Mouse (Mus musculus) bone marrow, adult 2 months (tissue): ENCODE data around the gene 4930578G10Rik. TPM values are rescaled to one million over a fixed set of nuclear protein-coding genes. Genes with fewer than 3 reads are reported as not detected.
A peak's percentile ranks its signal among the peaks of the same experiment; 100 is the strongest.
"Not testable (repeated sequence)": the region's sequence is repeated elsewhere in the genome, so short reads cannot be mapped to it uniquely, and the experiment has no call there.

Source experiments
- H3K27ac ChIP-seq: fragments of 200-500 bp; 2 replicates; pipeline ENCODE4 v1.5.1; 2012; ENCODE audit warnings: low read depth, mild to moderate bottlenecking, control low read depth, inconsistent platforms, low read length; ENCODE audit not compliant: control insufficient read depth, poor library complexity, insufficient read depth
- H3K4me1 ChIP-seq: fragments of 200-500 bp; 2 replicates; pipeline ENCODE4 v1.6.1; 2011; ENCODE audit warnings: low read length; ENCODE audit not compliant: control insufficient read depth, insufficient read depth
- H3K4me3 ChIP-seq: fragments of 200-500 bp; replicated peaks from 2 replicates; pipeline ENCODE3; 2011; ENCODE audit warnings: mild to moderate bottlenecking, low read depth, low read length, control low read depth; ENCODE audit not compliant: control insufficient read depth
- CTCF ChIP-seq: fragments of 200-500 bp; IDR thresholded peaks from 2 replicates; pipeline ENCODE4 v1.5.1; 2011; ENCODE audit warnings: low read length, control low read depth; ENCODE audit not compliant: control insufficient read depth, insufficient read depth
- POLR2A ChIP-seq: fragments of 200-500 bp; IDR thresholded peaks from 2 replicates; pipeline ENCODE4 v1.6.1; 2011; ENCODE audit warnings: low read depth, mild to moderate bottlenecking, control low read depth, low read length, borderline replicate concordance; ENCODE audit not compliant: control insufficient read depth
- WGBS: fragments of 180-500 bp; shearing (Covaris S2); methylation state at CpG from one replicate; pipeline ENCODE4 v1.1.7; 2018; 5-methylcytosine and 5-hydroxymethylcytosine counted together
- polyA plus RNA-seq: library from polyadenylated mRNA; stranded (reverse); fragments of >200 nt; gene quantifications from 2 replicates; pipeline ENCODE4 v1.2.4, GENCODE M21; 2011; ENCODE audit warnings: low replicate concordance; ENCODE audit not compliant: missing spikeins, insufficient read depth, insufficient read length

The 4930578G10Rik gene
- polyA plus RNA-seq, result not detected in 2 replicates

DNA sequence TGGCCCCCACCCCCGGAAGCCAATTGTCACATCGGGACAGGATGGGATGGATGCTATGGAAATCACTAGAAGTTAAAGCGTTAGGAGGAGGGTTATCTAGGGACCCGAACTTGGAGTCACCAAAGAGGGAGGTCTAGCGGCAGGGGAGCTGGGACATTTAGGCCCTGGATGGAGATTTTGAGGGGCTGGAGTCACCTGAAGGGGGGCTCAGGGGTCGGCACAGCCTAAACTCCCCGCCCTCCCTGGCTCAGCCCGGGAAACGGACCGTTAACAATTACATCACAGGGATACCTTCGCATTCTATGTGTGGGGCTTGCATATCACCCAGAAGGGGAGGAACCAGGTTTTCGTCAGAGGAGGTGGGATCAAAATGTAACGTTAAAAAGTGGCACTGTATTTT lies at the start of gene 4930578G10Rik:
Gene 4930578G10Rik, plus strand, starts transcription at position 301 of the 400 bp plus-strand sequence.
- not testable (repeated sequence) for H3K27ac ChIP-seq, H3K4me1 ChIP-seq, H3K4me3 ChIP-seq
- WGBS, result no CpG with 5 or more reads among the region's 13 CpGs

DNA sequence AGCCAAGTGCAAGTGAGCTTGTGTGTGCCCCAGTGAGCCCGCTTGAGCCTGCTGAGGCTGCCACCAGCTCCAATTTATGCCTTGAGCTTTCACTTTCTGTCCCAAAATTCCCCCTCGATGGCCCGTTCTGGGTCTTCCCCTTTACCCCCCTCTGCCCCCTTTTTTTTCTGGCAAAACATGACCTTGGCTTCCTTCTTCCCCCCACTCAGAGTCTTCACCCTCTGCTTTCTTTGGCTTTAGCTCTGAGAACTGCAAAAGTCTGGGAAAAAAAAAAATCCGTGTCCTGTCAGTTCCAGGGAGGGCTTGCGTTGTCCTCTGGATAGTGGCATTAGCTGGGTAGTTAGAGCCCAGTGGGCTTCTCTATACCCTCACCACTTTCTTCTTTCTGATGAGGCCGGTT lies 21.1 kb downstream of the 4930578G10Rik start, which contains the start of gene Ccl19:
Gene Ccl19, minus strand, starts transcription at position 101 of the 400 bp plus-strand sequence.
- H3K27ac ChIP-seq, H3K4me1 ChIP-seq, H3K4me3 ChIP-seq: not testable (repeated sequence)
- WGBS, result no CpG with 5 or more reads among the region's 6 CpGs

DNA sequence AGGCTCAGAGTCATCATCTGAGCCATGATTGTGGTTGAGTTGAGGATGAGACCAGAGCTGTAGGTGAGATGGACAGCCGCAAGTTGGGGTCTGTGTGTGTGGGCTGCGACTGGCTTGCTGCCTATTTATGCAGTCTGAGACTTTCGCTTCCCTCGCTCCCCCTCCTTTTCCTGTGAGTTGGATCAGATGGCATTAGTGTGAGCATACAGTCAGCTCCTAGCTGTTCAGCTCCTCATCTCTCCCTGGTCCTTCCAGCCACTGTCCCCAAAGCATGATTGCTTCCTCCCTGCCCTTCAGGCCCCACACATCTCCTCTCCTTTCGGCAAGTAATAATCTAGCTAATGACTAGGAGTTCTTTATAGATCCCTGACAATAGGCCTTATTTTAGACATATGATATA lies 38.5 kb downstream of the 4930578G10Rik start, which contains the start of gene Ccl21a:
Gene Ccl21a, minus strand, starts transcription at position 101 of the 400 bp plus-strand sequence.
- not testable (repeated sequence) for H3K4me1 ChIP-seq, H3K4me3 ChIP-seq, H3K27ac ChIP-seq
- no CpG with 5 or more reads among the region's 5 CpGs for WGBS

DNA sequence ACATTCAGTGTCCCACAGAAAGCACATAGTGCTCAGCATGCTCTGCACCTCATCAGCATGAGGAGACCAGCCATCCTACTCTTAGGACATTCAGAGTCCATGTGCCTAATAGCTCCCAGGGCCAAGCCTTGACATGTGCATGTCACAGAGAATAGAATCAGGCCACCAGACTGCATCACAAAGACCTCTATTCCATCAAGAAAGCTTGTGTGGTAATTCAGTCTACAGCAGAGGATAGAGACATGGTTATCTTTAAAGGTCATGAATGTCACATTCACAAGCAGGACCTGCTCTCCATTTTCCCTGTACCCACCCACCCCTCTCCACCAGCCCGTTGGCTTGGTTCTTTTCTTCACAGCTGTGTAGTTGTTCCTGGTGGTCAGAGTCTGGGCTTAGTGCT lies 118.4 kb downstream of the 4930578G10Rik start, which contains the start of gene Fam205a1:
Gene Fam205a1, minus strand, starts transcription at position 101 of the 400 bp plus-strand sequence.
- not testable (repeated sequence) for H3K4me1 ChIP-seq
- 87% methylated on average over 1 of the region's 1 CpGs for WGBS

DNA sequence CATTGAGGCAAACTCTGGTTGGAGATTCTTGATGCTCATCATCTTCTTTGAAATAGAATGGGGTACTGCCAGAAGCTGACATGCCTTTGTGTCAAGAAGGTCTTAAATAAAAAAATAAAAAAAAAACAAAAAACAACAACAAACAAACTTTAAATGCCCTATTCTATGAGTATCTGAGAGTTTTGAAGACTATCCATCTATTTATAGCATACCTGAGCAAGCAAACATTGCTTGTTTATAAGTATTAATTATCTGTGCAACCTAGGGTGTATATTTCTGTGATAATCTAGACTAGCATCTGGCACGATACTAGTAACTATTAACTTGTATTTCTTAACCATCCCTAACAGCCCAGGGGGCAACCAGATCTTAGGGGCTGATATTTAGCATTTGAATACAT lies 121.3 kb downstream of the 4930578G10Rik start, which contains the start of gene Gm12394:
Gene Gm12394, minus strand, starts transcription at position 101 of the 400 bp plus-strand sequence.
- not testable (repeated sequence) for H3K4me1 ChIP-seq, H3K4me3 ChIP-seq, H3K27ac ChIP-seq
- WGBS, result 64% methylated on average over 1 of the region's 1 CpGs

More for the DNA sequence above, 118.4 kb downstream of the 4930578G10Rik start, which contains the start of gene Fam205a1:
- H3K4me3 ChIP-seq, H3K27ac ChIP-seq: not testable (repeated sequence)

DNA sequence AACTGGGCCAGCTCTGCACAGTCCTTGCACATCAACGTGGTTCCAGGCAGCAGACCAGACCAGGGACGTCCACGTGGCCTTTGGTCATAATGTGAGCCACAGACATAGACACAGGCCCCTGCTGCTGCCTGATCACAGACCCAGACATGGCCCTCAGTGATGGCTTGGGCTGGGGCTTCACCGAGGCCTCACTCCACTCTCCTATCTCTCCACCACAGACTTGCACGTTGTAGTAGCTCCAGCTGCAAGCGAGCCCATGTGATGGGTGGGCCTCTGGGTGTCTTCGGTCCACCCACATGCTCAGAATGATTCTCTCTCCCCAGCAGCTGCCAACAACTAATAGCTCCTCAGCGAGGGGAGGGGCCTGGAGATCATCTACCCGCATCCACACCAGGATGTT lies 125.1 kb downstream of the 4930578G10Rik start:
- H3K27ac ChIP-seq, result peak overlapping the region; percentile 90
- WGBS, result 62% methylated on average over 9 of the region's 9 CpGs
- H3K4me1 ChIP-seq, H3K4me3 ChIP-seq: not testable (repeated sequence)

DNA sequence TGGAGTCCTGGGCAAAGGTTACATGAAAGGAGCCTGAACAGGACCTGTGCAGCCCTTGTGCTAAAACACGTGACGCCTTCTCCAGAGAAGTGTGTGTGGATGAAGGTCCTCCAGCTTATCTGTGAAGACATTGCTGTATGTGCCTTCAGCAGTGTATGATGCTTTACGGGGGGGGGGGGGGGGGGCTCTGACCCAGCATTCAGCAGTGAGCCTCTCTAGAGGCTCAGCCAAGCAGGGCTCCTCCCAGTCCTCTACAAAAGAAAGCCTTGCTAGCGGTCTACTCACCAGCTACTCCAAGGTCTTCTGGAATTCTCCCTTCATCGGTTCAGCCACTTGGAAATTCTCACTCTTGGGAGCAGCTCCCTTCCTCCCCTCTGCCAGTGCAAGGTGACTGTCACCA lies 128.1 kb downstream of the 4930578G10Rik start:
- WGBS, result 73% methylated on average over 5 of the region's 5 CpGs
- not testable (repeated sequence) for H3K4me1 ChIP-seq, H3K27ac ChIP-seq, H3K4me3 ChIP-seq

DNA sequence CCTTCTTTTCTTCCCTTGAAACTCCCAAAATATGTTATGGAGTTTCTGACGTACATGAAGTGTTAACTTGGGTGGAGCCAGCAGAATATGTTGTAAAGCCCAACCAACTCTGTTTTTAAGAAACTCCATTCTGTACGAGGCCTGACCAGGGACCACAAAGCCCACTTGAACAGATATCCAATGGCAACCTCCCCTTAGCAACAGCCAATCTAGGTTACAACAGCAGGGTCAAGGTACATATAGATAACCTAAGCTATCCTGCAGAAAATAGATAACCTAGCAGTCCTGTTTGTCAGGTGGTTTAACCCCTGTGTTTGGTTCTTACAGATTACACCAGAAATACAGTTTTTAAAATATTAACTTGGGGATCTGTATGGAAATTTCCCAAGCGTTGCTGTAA lies 132.0 kb downstream of the 4930578G10Rik start:
- 62% methylated on average over 3 of the region's 3 CpGs for WGBS
- Histone ChIP-seq H3K27ac (peak overlapping the region; percentile 68), H3K4me3 (no peak overlapping the region), H3K4me1 (no peaks in the 10 kb centered on the region; the same call in 1 of the 2 replicates)
- TF ChIP-seq POLR2A (no peak), CTCF (no peak)

DNA sequence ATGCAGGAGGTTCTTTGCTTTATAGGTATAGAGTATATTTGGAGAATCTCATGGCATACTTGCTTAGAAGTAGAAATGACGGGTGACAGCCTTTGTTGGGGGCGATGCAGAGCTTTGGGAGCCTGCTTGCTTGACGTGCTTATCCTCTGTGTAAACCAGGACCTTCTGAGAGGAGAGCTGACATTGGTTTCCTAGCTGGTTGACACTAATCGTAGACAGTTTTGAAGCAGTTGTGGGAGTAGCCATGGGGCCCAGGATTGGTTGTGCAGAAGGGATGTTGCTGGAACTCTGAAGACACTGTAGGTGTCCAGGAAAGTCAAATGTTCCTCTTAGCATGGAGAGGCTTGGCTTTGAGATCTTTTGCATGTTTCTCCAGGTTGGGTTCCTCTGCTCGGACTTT lies 132.8 kb downstream of the 4930578G10Rik start:
- WGBS, result 90% methylated on average over 5 of the region's 5 CpGs
- H3K27ac ChIP-seq, result no peak overlapping the region
- TF ChIP-seq CTCF, result no peak
- no peak for TF ChIP-seq POLR2A
- peak overlapping the region; percentile 4 for H3K4me3 ChIP-seq
- no peaks in the 10 kb centered on the region; the same call in 1 of the 2 replicates for H3K4me1 ChIP-seq

DNA sequence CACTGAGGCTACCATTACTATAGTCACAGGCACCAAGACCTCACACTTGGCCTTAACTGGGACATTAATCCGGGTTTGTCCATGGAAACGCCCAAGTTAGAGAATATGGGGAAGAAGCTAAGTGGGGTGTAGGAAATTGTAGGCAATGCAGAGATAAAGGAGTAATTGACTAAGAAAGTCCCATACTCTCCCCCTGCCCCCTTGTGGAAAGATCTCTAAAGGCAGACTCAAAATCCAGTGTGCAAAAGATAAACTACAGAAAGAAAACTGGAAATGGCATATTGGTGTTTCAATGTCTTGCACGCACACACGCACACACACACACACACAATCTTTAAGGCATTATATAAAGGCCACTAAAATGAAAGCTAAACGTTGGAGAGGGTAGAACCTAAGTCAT lies 135.4 kb downstream of the 4930578G10Rik start:
- H3K4me1 ChIP-seq, result no peaks in the 10 kb centered on the region; the same call in 1 of the 2 replicates

More for the DNA sequence above, 135.4 kb downstream of the 4930578G10Rik start:
- TF ChIP-seq CTCF (no peak), POLR2A (no peak)
- Histone ChIP-seq H3K27ac (no peak overlapping the region), H3K4me3 (no peak overlapping the region)
- 72% methylated on average over 5 of the region's 5 CpGs for WGBS
